Mouse (Mus musculus) spleen, adult 2 months (tissue): Measurements from ENCODE around the gene Tank.

Experiments
- CTCF ChIP-seq: fragments of 200-500 bp; IDR thresholded peaks from 2 replicates; pipeline ENCODE4 v1.5.1; 2011; ENCODE audit warnings: mild to moderate bottlenecking, inconsistent platforms; ENCODE audit not compliant: insufficient read depth, insufficient read length, insufficient replicate concordance; ENCODE audit errors: extremely low read depth
- POLR2A ChIP-seq: fragments of 200-500 bp; IDR thresholded peaks from 2 replicates; pipeline ENCODE4 v1.6.1; 2011; ENCODE audit warnings: low read depth, low read length, inconsistent platforms

DNA sequence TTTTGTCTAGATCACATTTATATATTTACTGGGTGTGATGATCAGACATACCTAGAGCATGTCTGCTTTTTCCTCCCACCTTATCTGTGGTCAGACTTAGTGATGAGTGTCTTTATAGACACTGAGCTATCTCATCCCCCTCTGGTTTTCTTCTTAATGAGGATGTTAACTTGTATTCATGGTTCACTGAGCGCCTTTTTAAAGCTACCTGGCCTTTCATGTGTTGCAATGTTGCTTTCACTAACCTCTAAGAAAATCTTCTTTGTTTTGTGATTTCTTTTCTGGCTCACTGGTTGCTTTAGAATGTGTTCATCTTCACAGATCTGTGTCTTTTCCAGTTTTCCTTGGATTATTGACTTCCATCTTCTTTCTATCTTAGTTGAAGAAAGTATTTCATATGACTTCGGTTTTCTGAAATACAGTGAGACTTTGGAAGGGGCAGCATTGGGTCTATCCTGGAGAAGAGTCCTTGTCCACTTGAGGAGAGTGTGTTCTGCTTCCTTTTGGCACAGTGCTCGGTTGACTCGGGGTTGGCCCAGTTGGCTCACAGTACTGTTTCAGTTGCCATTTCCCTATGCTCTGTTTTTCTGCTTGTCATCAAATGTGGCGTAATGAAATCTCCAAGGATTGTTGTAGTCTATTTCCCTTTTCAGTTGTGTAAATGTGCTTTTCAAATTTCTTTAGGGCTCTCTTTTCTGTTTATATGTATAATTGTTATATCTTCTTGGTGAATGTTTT is 4.4 kb downstream of the Tank start:
- TF ChIP-seq CTCF (no peak), POLR2A (no peak)
